Mouse (Mus musculus): Measurements from ENCODE around the gene Gabpb2.
A peak's percentile ranks its signal among the peaks of the same experiment; 100 is the strongest.
"Not testable (repeated sequence)": the region's sequence is repeated elsewhere in the genome, so short reads cannot be mapped to it uniquely, and the experiment has no call there.

The Gabpb2 gene

DNA sequence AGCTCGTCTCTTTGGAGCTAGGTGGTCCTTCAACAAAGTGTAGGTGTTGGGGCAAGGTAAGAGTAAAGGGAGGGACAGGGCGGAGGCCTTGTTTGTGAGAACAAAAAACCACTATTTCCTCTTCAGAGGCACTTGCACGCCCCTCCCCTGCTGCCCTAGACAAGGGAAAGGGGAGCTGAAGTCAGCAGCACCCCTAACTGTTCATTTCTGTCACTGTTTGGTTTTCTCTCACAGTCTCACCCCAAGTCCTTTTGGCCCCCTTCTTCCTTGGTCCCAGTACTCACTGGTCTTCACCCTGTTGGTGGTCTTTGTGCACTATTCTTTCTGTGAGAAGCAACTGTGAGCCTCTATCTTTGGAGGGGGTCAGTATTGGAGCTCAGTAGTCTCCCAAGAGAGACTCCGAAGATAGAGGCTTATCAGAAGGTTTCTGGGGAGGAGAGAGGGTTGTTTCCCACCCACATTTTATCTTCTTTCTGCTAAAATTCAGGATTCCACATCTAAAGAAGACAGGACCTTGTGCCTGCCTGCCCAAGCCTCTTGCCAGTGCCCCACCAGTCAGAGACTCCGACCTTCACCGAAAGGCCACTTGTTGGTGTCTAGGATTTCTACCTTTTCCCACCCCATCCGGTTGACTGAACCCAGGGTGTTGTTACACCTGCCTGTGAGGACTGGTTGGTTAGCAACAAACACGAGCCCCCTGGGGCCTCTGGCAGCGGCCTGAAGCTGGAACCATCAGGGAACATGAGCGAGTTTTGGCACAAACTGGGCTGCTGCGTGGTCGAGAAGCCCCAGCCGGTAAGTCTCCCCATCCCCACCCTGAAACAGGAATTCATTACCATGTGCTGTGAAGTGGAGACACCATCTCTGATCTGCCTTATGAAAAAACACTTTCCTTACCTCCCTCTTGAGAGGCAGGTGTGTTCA, 13.8 kb upstream of the Gabpb2 start, which contains the start of gene Mllt11:
Mllt11 (minus strand) TSS at position 874 of the 924 bp plus-strand sequence.
- no peak for DNase-seq

GRCm38 (mm10) chr3:95230495-95231297, 13.0 kb upstream of the Gabpb2 start:
- no peak for DNase-seq

DNA sequence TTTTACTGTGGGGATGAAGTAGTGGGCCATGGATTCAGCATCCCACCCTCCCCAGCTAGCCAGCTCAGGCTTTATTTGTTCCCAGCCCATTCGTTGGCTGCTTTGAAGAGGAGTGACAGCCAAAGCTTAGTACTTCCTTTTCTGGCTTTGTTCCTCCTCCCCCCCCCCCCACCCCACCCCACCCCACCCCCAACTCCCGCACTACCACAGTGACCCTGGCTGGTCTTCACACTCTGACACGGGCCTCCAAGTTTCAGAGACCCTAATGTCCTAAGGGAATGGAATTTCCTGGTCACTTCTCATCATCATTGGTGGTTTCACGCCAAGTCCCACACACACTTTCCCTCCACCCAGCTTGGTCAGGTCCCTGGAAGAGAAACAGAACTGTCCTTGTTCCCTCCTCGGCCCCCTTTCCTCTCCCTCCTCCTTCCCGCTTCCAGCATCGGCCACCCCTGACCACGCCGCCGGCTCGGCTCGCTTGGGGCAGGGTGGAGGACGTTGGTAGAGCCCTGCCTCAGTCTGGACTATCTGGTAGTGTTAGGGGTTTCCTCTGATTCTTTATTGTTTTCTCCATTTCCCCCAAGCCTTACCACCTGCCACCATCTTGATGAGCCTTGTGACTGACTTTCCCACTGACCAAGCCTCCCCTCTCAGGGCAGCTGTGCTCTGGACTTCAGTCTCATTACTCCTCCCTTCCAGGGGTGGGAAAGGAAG, 12.2 kb upstream of the Gabpb2 start:
- peak; percentile 76 for DNase-seq

DNA sequence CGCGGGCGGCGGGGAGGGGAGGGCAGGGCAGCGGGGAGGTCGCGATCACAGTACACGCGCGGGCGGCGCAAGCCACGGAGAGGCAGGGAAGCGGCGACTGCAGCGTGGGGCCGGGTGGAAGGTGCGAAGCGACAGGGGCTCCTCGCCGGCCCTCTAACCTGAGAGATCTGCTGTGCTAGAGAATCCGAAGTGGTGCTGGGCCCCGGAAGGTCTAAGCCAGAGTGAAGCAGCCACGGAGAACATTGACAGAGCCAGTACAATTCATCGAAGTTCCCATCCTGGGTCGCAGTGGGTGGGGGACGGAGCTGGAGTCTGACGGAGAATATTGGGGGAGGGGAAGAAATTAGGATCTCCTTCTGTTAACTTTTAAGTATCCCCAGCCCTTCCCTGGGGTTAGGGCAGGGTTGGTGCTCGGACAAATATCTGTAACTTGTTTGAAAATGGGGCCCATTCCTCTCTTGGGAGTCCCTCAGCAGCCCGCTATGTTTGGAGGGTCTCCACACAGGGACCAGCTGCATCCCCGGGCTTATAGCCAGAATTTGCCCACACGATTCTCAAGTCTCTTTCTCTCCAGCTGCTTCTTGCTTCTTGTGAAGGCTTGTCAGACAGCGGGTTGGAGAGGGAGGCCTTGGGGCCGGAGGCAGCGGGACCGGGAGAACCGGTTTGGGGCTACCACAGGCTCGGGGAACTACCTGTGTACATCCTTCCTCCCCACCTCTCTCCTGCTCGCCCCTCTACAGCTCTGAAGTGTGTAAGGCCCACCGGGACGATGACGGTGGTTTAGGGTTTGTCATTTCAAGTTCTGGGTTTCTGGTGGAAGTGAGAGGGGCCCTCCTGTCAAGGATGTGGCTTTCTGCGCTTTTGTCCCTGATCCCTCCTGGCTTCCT, 11.4 kb upstream of the Gabpb2 start:
- peak; percentile 60 for DNase-seq

GRCm38 (mm10) chr3:95228148-95228893, 10.6 kb upstream of the Gabpb2 start, which contains the start of gene Cdc42se1:
Gene Cdc42se1, plus strand, starts transcription at chr3:95228732.
- peak; percentile 92 for DNase-seq

DNA sequence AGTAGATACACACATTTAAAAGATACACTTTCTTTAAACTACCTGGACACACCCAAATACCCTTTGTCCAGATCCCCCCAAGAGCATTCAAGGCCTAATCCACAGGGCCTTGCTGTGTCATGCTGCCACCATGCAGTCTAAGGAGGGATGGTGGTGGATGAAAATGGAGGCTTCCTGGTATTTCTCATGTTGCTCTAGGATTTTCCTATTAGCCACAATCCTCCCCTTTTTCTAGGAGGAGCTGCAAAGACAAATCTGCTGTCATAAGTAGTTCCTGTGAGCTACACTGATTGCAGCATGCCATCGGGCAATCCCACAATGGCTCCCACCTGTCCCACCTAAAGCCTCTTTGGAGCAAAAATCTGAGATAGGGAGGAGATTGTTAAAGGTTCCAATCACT, 9.5 kb upstream of the Gabpb2 start:
- DNase-seq: no peak

DNA sequence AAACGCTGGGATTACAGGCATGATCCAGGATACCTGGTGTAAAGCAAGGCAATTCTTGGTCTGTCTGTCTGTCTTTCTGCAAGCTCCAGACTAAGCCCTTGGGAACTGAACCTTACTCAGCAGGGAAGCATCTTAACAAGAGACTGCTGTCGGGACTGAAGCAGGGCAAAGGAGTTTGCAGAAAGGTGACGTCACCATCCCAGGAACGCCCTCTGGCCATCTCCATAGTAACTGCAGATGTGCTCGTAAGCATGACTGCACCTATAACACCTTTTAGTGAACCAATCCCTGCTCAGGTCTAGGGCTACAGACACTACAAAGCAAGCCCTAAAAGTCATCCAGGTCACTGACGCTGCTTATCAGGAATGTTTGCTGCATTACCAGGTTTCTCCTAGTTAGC, 6.6 kb upstream of the Gabpb2 start:
- no peak for DNase-seq

DNA sequence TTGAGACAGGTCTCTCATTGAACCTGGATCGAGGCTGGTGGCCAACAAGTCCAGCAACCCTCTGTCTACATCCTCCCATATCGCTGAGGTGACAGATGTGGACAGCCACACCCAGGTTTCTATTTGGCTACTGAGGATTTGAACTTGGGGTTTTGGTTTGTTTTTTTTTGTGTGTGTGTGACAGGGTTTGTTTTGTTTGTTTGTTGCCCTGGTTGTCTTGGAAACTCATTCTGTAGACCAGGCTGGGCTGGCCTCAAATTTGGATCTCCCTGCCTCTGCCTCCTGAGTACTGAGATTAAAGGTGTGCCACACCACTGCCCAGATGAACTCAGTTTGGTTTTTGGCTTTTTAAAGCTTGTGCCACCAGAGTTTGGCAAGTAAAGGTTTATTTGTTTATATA, 5.3 kb upstream of the Gabpb2 start:
- no peak for DNase-seq

- no peak for DNase-seq
Measured at GRCm38 (mm10) chr3:95218466-95219137, 886 bp upstream of the Gabpb2 start.

- DNase-seq: no peak
Measured at GRCm38 (mm10) chr3:95216655-95217254, 961 bp downstream of the Gabpb2 start.

DNA sequence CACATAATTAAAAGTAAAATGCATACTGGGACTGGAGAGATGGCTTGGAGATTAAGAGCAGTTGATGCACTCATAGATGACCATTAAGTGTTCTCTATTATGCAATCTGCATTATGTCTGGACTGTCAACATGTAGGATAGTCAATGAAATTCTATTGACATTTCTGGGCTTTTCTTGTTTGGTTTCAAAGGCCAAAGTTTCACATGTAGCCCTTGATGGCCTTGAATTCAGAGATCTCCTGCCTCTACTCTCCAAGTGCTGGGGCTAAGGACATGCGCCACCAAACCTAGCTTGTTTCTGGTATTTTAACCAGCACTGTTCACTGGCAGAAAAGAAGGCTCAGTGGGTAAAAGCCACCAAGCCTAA, 4.1 kb downstream of the Gabpb2 start:
- no peak for DNase-seq

DNA sequence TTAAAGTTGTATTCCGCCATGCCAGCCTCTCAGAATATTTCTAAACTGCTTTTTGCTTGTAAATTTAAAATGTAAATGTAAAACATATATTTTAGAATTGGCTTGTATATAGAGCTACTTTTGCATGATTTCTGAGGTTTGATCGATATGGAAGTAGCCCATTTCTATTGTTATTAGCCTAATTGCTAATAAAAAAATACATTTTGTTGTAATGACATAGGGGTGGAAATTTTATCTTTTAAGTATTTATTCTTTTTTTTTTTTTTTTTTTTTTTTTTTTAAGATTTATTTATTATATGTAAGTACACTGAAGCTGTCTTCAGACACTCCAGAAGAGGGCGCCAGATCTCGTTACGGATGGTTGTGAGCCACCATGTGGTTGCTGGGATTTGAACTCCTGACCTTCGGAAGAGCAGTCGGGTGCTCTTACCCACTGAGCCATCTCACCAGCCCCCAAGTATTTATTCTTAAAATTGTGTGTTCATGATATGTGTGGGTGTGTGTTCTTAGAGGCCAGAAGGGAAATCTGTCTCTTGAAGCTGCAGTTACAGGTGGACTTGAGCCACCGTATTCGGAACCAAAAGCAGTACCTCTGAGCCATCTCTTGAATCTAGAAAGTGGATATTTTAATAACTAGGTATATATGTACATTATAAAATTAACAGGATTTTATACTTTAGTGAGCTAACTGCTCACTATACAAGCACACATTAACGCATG, 4.7 kb downstream of the Gabpb2 start:
- not testable (repeated sequence) for DNase-seq

DNA sequence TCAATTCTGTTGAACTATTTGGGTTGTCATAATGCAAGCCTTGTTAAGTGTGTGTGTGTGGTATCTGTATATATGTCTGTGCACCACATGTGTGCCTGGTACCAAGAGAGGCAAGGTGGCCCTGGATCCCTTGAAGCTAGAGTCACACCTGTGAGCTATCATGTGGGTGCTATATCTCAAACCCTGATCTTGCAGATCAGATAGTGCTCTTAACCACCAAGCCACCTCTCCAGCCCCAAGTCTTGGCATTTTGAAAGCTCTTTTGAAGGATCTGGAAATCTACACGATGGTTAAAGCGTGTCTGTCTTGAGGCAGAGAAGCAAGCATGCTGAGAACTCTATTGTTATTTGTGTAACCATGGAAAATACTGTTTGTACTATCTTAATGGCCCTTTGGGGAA, 7.1 kb downstream of the Gabpb2 start:
- DNase-seq: no peak

DNA sequence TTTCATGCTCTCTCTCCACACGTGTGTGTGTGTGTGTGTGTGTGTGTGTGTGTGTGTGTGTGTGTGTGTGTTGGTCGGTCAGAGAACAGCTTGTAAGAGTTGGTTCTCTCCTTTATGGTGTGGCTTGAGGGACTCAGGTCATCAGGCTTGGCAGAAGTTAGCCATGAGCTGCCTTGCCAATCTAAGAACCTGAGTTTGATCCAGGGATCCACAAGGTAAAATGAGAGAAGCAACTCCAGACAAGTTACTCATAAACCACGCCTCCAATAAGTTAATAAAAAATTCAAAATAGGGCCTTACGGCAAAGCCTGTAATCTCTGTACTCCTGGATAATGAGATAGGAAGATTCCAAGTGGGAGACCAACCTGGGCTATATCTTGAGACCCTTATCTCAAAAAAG, 9.4 kb downstream of the Gabpb2 start:
- no peak for DNase-seq

DNA sequence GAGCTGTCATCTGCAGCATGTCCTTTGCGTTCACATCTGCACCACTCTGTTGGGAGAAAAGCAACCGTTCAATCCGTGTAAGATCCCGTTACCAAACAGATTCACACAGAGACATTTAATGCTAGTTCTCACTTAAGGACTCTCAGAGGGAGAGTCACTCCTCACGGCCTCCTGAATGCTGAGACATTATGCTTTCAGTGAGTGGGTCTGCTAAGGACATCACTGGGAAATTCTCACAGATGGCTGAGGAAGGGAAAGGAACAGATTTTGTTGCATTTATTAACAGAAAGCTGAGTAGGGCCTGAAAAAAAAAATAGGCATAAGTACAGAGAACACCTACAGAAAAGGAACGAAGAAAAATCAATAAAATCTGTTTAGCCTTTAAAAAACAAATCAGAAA, 13.8 kb downstream of the Gabpb2 start:
- peak; percentile 48 for DNase-seq

- peak; percentile 31 for DNase-seq
Measured at GRCm38 (mm10) chr3:95200562-95200961, 17.2 kb downstream of the Gabpb2 start.

DNA sequence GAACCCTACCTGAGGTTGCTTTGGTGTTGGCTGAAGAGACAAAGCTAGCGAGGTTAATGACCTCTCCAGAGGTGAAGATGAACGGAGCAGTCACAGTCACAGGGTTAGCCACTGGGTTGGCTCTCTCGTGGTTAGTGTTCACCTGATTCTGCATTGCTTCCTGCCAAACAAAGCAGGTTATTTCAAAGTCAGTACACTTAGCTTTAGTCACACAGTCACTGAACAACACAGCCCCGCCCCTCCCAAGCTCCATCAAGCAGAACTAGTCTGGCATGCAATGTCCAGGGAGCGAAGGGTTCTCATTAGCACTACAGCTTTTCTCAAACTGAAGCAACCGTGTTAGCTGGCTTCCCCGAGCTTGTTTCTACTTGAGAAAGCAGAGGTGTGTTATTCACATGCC, 17.6 kb downstream of the Gabpb2 start:
- DNase-seq: no peak

DNA sequence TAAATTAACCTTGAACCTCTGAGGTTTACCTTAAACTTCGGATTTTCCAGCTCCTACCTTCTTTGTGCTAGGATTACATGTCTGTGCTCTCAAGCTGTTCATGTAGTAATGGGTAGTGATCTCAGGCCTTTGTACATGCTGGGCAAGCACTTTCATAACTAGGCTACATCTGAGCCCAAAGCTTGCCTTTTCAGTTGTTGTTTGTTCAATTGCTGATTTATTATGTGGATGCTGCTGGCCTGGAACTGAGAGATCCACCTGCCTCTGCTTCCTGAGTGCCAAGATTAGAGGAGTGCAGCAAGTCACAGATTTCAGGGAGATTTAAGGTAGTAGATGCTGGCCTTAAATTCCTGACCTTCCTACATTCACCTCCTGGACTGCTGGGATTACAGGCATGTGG, 18.6 kb downstream of the Gabpb2 start:
- DNase-seq: no peak

DNA sequence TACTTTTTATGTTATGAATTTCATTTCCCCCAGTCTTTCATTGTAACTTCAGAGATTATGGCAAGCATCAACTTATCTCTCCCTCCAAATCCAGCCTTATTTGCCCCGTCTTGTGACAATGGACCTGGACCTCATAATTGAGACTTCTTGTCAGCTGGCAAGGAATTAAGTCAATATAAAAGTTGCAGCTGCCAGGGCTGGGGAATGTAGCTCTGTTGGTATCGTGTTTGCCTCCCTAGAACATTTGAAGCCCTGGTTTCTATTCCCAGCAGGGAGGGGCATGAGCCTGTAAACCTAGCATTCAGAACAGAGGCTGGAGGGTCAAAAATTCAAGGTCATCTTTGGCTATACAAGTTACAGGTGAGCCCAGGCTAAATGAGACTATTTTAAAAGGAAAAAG, 21.9 kb downstream of the Gabpb2 start:
- DNase-seq: no peak

GRCm38 (mm10) chr3:95194721-95195135, 23.0 kb downstream of the Gabpb2 start:
- no peak for DNase-seq

All from layer of hippocampus, adult 9-11 months (tissue).